Mouse (Mus musculus): Measurements from ENCODE around the gene 9330182L06Rik. TPM values are rescaled to one million over a fixed set of nuclear protein-coding genes. Genes with fewer than 3 reads are reported as not detected.

Gene 9330182L06Rik
- polyA plus RNA-seq, 1 experiment from 2014 or later, result 24.5 TPM

- WGBS, result 78% methylated on average over 5 of the region's 5 CpGs
- no peak overlapping the region for H3K9ac ChIP-seq (ENCODE audit: low read depth, low read length)
- H3K4me2 ChIP-seq (ENCODE audit: low read length), result no peak overlapping the region
- no peak overlapping the region for H3K27ac ChIP-seq (ENCODE audit: low read length)
- no peaks in the 10 kb centered on the region for H3K36me3 ChIP-seq (ENCODE audit: control insufficient read depth, insufficient read depth, low read length)
- peak; percentile 62; the same call in 1 of the 2 replicates for ATAC-seq
- no peaks in the 10 kb centered on the region for H3K27me3 ChIP-seq (ENCODE audit: control insufficient read depth, insufficient read depth, low read depth, low read length)
- H3K4me1 ChIP-seq (ENCODE audit: control insufficient read depth, insufficient read depth, low read length), result 0 out of 2 replicates have a peak, but pooled peaks cover 5% of the 10 kb centered on the region
- no peak overlapping the region for H3K4me3 ChIP-seq (ENCODE audit: low read depth, low read length)
- no peaks in the 10 kb centered on the region for H3K9me3 ChIP-seq (replicated peaks; ENCODE audit: control insufficient read depth, low read length, poor library complexity, severe bottlenecking)
Measured at GRCm38 (mm10) chr5:9352163-9352562, 86.2 kb downstream of the 9330182L06Rik start.

GRCm38 (mm10) chr5:9352646-9353045 lies 86.7 kb downstream of the 9330182L06Rik start:
- no peak for ATAC-seq
- H3K4me2 ChIP-seq (ENCODE audit: low read length), result no peak overlapping the region
- H3K9ac ChIP-seq (ENCODE audit: low read depth, low read length), result no peak overlapping the region
- no peaks in the 10 kb centered on the region for H3K9me3 ChIP-seq (replicated peaks; ENCODE audit: control insufficient read depth, low read length, poor library complexity, severe bottlenecking)
- H3K4me1 ChIP-seq (ENCODE audit: control insufficient read depth, insufficient read depth, low read length), result peaks cover 5% of the 10 kb centered on the region; the same call in 1 of the 2 replicates
- no peaks in the 10 kb centered on the region for H3K36me3 ChIP-seq (ENCODE audit: control insufficient read depth, insufficient read depth, low read length)
- no peaks in the 10 kb centered on the region for H3K27me3 ChIP-seq (ENCODE audit: control insufficient read depth, insufficient read depth, low read depth, low read length)
- WGBS, result 13% methylated on average over 1 of the region's 1 CpGs
- no peak overlapping the region for H3K4me3 ChIP-seq (ENCODE audit: low read depth, low read length)
- H3K27ac ChIP-seq (ENCODE audit: low read length), result no peak overlapping the region

- Histone ChIP-seq H3K9me3 (replicated peaks; ENCODE audit: control insufficient read depth, low read length, poor library complexity, severe bottlenecking) (no peaks in the 10 kb centered on the region), H3K4me1 (ENCODE audit: control insufficient read depth, insufficient read depth, low read length) (peaks cover 10% of the 10 kb centered on the region; the same call in 1 of the 2 replicates), H3K36me3 (ENCODE audit: control insufficient read depth, insufficient read depth, low read length) (no peaks in the 10 kb centered on the region), H3K27me3 (ENCODE audit: control insufficient read depth, insufficient read depth, low read depth, low read length) (no peaks in the 10 kb centered on the region), H3K9ac (ENCODE audit: low read depth, low read length) (no peak overlapping the region), H3K27ac (ENCODE audit: low read length) (no peak overlapping the region), H3K4me2 (ENCODE audit: low read length) (no peak overlapping the region), H3K4me3 (ENCODE audit: low read depth, low read length) (no peak overlapping the region)
- no peak for ATAC-seq
- 100% methylated on average over 1 of the region's 1 CpGs for WGBS
Measured at GRCm38 (mm10) chr5:9354257-9354656, 88.3 kb downstream of the 9330182L06Rik start.

- H3K4me3 ChIP-seq (ENCODE audit: low read depth, low read length), result no peak overlapping the region
- no peaks in the 10 kb centered on the region for H3K36me3 ChIP-seq (ENCODE audit: control insufficient read depth, insufficient read depth, low read length)
- H3K9me3 ChIP-seq (replicated peaks; ENCODE audit: control insufficient read depth, low read length, poor library complexity, severe bottlenecking), result no peaks in the 10 kb centered on the region
- no peak overlapping the region for H3K9ac ChIP-seq (ENCODE audit: low read depth, low read length)
- H3K4me1 ChIP-seq (ENCODE audit: control insufficient read depth, insufficient read depth, low read length), result peaks cover 6% of the 10 kb centered on the region; the same call in 1 of the 2 replicates
- peak overlapping the region; percentile 58 for H3K27ac ChIP-seq (ENCODE audit: low read length)
- no peak overlapping the region for H3K4me2 ChIP-seq (ENCODE audit: low read length)
- ATAC-seq, result peak; percentile 78
- WGBS, result 17% methylated on average over 2 of the region's 2 CpGs
- no peaks in the 10 kb centered on the region for H3K27me3 ChIP-seq (ENCODE audit: control insufficient read depth, insufficient read depth, low read depth, low read length)
Measured at GRCm38 (mm10) chr5:9358076-9358475, 92.2 kb downstream of the 9330182L06Rik start.

- Histone ChIP-seq H3K27me3 (ENCODE audit: control insufficient read depth, insufficient read depth, low read depth, low read length) (no peaks in the 10 kb centered on the region), H3K4me2 (ENCODE audit: low read length) (no peak overlapping the region), H3K27ac (ENCODE audit: low read length) (no peak overlapping the region), H3K36me3 (ENCODE audit: control insufficient read depth, insufficient read depth, low read length) (no peaks in the 10 kb centered on the region), H3K4me1 (ENCODE audit: control insufficient read depth, insufficient read depth, low read length) (peaks cover 6% of the 10 kb centered on the region; the same call in 1 of the 2 replicates), H3K9me3 (replicated peaks; ENCODE audit: control insufficient read depth, low read length, poor library complexity, severe bottlenecking) (no peaks in the 10 kb centered on the region), H3K4me3 (ENCODE audit: low read depth, low read length) (no peak overlapping the region), H3K9ac (ENCODE audit: low read depth, low read length) (no peak overlapping the region)
- no peak for ATAC-seq
- WGBS, result 83% methylated on average over 7 of the region's 7 CpGs
Measured at GRCm38 (mm10) chr5:9361982-9362661, 96.2 kb downstream of the 9330182L06Rik start.

- no peaks in the 10 kb centered on the region for H3K27me3 ChIP-seq (ENCODE audit: control insufficient read depth, insufficient read depth, low read depth, low read length)
- no peak overlapping the region for H3K4me3 ChIP-seq (ENCODE audit: low read depth, low read length)
- H3K9ac ChIP-seq (ENCODE audit: low read depth, low read length), result no peak overlapping the region
- no peak overlapping the region for H3K4me2 ChIP-seq (ENCODE audit: low read length)
- WGBS, result 72% methylated on average over 1 of the region's 1 CpGs
- no peaks in the 10 kb centered on the region for H3K9me3 ChIP-seq (replicated peaks; ENCODE audit: control insufficient read depth, low read length, poor library complexity, severe bottlenecking)
- H3K4me1 ChIP-seq (ENCODE audit: control insufficient read depth, insufficient read depth, low read length), result no peaks in the 10 kb centered on the region
- H3K36me3 ChIP-seq (ENCODE audit: control insufficient read depth, insufficient read depth, low read length), result no peaks in the 10 kb centered on the region
- peak; percentile 37; the same call in 1 of the 2 replicates for ATAC-seq
- no peak overlapping the region for H3K27ac ChIP-seq (ENCODE audit: low read length)
Measured at GRCm38 (mm10) chr5:9364937-9365336, 99.0 kb downstream of the 9330182L06Rik start.

- H3K4me3 ChIP-seq (ENCODE audit: low read depth, low read length), result no peak overlapping the region
- H3K36me3 ChIP-seq (ENCODE audit: control insufficient read depth, insufficient read depth, low read length), result no peaks in the 10 kb centered on the region
- H3K27ac ChIP-seq (ENCODE audit: low read length), result no peak overlapping the region
- H3K9me3 ChIP-seq (replicated peaks; ENCODE audit: control insufficient read depth, low read length, poor library complexity, severe bottlenecking), result no peaks in the 10 kb centered on the region
- peak; percentile 63 for ATAC-seq
- H3K4me2 ChIP-seq (ENCODE audit: low read length), result no peak overlapping the region
- 55% methylated on average over 11 of the region's 11 CpGs for WGBS
- H3K4me1 ChIP-seq (ENCODE audit: control insufficient read depth, insufficient read depth, low read length), result no peaks in the 10 kb centered on the region
- no peaks in the 10 kb centered on the region for H3K27me3 ChIP-seq (ENCODE audit: control insufficient read depth, insufficient read depth, low read depth, low read length)
- H3K9ac ChIP-seq (ENCODE audit: low read depth, low read length), result no peak overlapping the region
Measured at GRCm38 (mm10) chr5:9367920-9368692, 102.2 kb downstream of the 9330182L06Rik start.

GRCm38 (mm10) chr5:9371127-9371526 lies 105.2 kb downstream of the 9330182L06Rik start:
- no peaks in the 10 kb centered on the region for H3K27me3 ChIP-seq (ENCODE audit: control insufficient read depth, insufficient read depth, low read depth, low read length)
- H3K9me3 ChIP-seq (replicated peaks; ENCODE audit: control insufficient read depth, low read length, poor library complexity, severe bottlenecking), result no peaks in the 10 kb centered on the region
- H3K4me3 ChIP-seq (ENCODE audit: low read depth, low read length), result no peak overlapping the region
- H3K27ac ChIP-seq (ENCODE audit: low read length), result no peak overlapping the region
- H3K4me2 ChIP-seq (ENCODE audit: low read length), result no peak overlapping the region
- H3K4me1 ChIP-seq (ENCODE audit: control insufficient read depth, insufficient read depth, low read length), result no peaks in the 10 kb centered on the region
- 95% methylated on average over 3 of the region's 3 CpGs for WGBS
- ATAC-seq, result no peak
- H3K36me3 ChIP-seq (ENCODE audit: control insufficient read depth, insufficient read depth, low read length), result no peaks in the 10 kb centered on the region
- H3K9ac ChIP-seq (ENCODE audit: low read depth, low read length), result no peak overlapping the region

GRCm38 (mm10) chr5:9373341-9373740 lies 107.4 kb downstream of the 9330182L06Rik start:
- no peak for ATAC-seq
- Histone ChIP-seq H3K9me3 (replicated peaks; ENCODE audit: control insufficient read depth, low read length, poor library complexity, severe bottlenecking) (no peaks in the 10 kb centered on the region), H3K9ac (ENCODE audit: low read depth, low read length) (no peak overlapping the region), H3K4me2 (ENCODE audit: low read length) (no peak overlapping the region), H3K36me3 (ENCODE audit: control insufficient read depth, insufficient read depth, low read length) (no peaks in the 10 kb centered on the region), H3K27me3 (ENCODE audit: control insufficient read depth, insufficient read depth, low read depth, low read length) (no peaks in the 10 kb centered on the region), H3K4me1 (ENCODE audit: control insufficient read depth, insufficient read depth, low read length) (no peaks in the 10 kb centered on the region), H3K4me3 (ENCODE audit: low read depth, low read length) (no peak overlapping the region), H3K27ac (ENCODE audit: low read length) (no peak overlapping the region)
- 85% methylated on average over 4 of the region's 4 CpGs for whole genome bisulfite sequencing

All from midbrain, embryonic 16.5 days (tissue).